Mouse (Mus musculus) intestine, embryonic 14.5 days (tissue): ENCODE data around the gene Mettl23. TPM values are rescaled to one million over a fixed set of nuclear protein-coding genes. Genes with fewer than 3 reads are reported as not detected.
"Not testable (repeated sequence)": the region's sequence is repeated elsewhere in the genome, so short reads cannot be mapped to it uniquely, and the experiment has no call there.

Experiments used
- ATAC-seq: fragments of 200-750 bp; cut with Nextera tagmentation; replicated peaks from 2 replicates; pipeline ENCODE4 v1.8.0; 2017; ENCODE audit warnings: low read depth, moderate number of reproducible peaks, moderate TSS enrichment, moderate library complexity; ENCODE audit not compliant: low FRiP score, low TSS enrichment
- DNase-seq: peaks from one replicate; pipeline ENCODE4 v3.0.0-alpha.2; 2018; ENCODE audit warnings: low spot score
- H3K27ac ChIP-seq: fragments of 300-500 bp; sonication (generic); 2 replicates; pipeline ENCODE4 v1.5.1; 2014; ENCODE audit warnings: low read depth, mild to moderate bottlenecking, control low read depth
- H3K27me3 ChIP-seq: fragments of 300-500 bp; sonication (generic); replicated peaks from 2 replicates; pipeline ENCODE4 v1.6.1; 2014; ENCODE audit warnings: low read length, control low read depth; ENCODE audit not compliant: control insufficient read depth, insufficient read depth
- H3K36me3 ChIP-seq: fragments of 300-500 bp; sonication (generic); 2 replicates; pipeline ENCODE4 v1.6.1; 2014; ENCODE audit warnings: low read length, control low read depth; ENCODE audit not compliant: control insufficient read depth, insufficient read depth
- H3K4me1 ChIP-seq: fragments of 300-500 bp; sonication (generic); replicated peaks from 2 replicates; pipeline ENCODE4 v1.6.1; 2014; ENCODE audit warnings: low read length, control low read depth, mixed read lengths; ENCODE audit not compliant: control insufficient read depth, insufficient read depth
- H3K4me2 ChIP-seq: fragments of 300-500 bp; sonication (generic); 2 replicates; pipeline ENCODE4 v1.6.1; 2014; ENCODE audit warnings: low read length
- H3K4me3 ChIP-seq: fragments of 300-500 bp; sonication (generic); 2 replicates; pipeline ENCODE4 v1.5.1; 2014; ENCODE audit warnings: low read depth, low read length, control low read depth, mixed read lengths
- H3K9ac ChIP-seq: fragments of 300-500 bp; sonication (generic); 2 replicates; pipeline ENCODE4 v1.6.1; 2014; ENCODE audit warnings: mild to moderate bottlenecking, low read length
- H3K9me3 ChIP-seq: fragments of 300-500 bp; sonication (generic); 2 replicates; pipeline ENCODE4 v1.6.1; 2016; ENCODE audit warnings: low read length, control low read depth; ENCODE audit not compliant: control insufficient read depth
- WGBS: fragments of 180-500 bp; shearing (Covaris S2); extraction: QIAGEN DNeasy Blood & Tissue Kit; methylation state at CpG from one replicate; pipeline ENCODE4 v1.1.7; 2014; 5-methylcytosine and 5-hydroxymethylcytosine counted together
- polyA plus RNA-seq: library from polyadenylated mRNA; unstranded; fragments of >200 nt; fragmentation: Nextera tagmentation; extraction: Ambion mirVana; gene quantifications from 2 replicates; pipeline ENCODE4 v1.2.1, GENCODE M21; 2014

The Mettl23 gene
- polyA plus RNA-seq, 1 experiment from 2014 or later: 70.3 TPM

- Histone ChIP-seq H3K27ac (no peak overlapping the region), H3K9me3 (no peaks in the 10 kb centered on the region), H3K36me3 (peaks cover 48% of the 10 kb centered on the region), H3K4me3 (no peak overlapping the region), H3K4me1 (peaks cover 10% of the 10 kb centered on the region), H3K9ac (no peak overlapping the region), H3K4me2 (no peak overlapping the region), H3K27me3 (no peaks in the 10 kb centered on the region)
- ATAC-seq (no peak), DNase-seq (no peak)
- WGBS: 76% methylated on average over 5 of the region's 5 CpGs
Measured at GRCm38 (mm10) chr11:116848086-116848876, 5.2 kb downstream of the Mettl23 start.

- H3K4me3 ChIP-seq, H3K27me3 ChIP-seq, H3K9ac ChIP-seq, H3K9me3 ChIP-seq, H3K4me2 ChIP-seq, DNase-seq, ATAC-seq, H3K27ac ChIP-seq: not testable (repeated sequence)
- H3K4me1 ChIP-seq: peaks cover 10% of the 10 kb centered on the region
- 81% methylated on average over 2 of the region's 2 CpGs for WGBS
- peaks cover 48% of the 10 kb centered on the region for H3K36me3 ChIP-seq
Measured at GRCm38 (mm10) chr11:116848877-116849178, 5.8 kb downstream of the Mettl23 start.

DNA sequence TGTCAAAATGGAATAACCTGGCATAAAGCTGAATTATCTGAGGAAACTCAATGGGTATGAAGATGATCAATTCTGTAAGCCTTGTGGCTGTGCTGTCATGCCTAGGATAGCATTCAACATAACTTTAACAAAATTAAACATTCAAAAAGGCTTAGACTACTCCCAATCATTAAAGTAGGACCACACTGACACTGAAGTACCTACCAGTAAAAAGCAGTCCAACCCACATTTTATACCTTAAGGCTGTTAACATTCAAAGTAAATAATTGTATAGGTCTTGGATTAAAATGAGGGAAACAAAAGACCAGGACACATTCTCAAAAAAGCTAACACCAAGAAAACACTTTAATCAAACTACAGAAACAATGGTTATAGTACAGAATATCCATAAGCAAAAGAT lies 6.5 kb downstream of the Mettl23 start:
- no peak overlapping the region for H3K4me2 ChIP-seq
- H3K9ac ChIP-seq: no peak overlapping the region
- H3K36me3 ChIP-seq: peaks cover 48% of the 10 kb centered on the region
- H3K9me3 ChIP-seq: no peaks in the 10 kb centered on the region
- H3K4me1 ChIP-seq: peaks cover 16% of the 10 kb centered on the region
- no peak for ATAC-seq
- DNase-seq: no peak
- H3K27me3 ChIP-seq: no peaks in the 10 kb centered on the region
- no peak overlapping the region for H3K27ac ChIP-seq
- H3K4me3 ChIP-seq: 0 out of 2 replicates have a peak overlapping the region, but pooled peaks have one; percentile 6

DNA sequence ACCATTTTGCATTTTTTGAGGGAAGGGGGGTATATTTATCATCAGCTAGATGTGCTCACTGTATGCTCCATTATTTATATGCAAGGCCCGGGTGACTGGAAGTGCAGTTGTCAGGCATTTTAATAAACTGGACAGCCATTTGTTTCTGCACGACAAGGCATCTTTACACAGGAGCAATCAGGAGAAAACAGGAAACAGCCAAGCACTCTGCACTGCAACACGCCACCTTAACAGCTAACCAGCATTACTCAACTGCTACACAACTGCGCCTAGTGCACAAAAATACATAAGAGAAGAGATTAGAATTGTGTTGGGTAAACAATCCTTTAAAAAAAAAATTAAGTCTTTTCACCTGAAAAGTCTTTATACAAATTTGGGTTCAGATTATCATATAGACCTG lies 7.0 kb downstream of the Mettl23 start:
- Histone ChIP-seq H3K4me1 (peaks cover 21% of the 10 kb centered on the region), H3K36me3 (peaks cover 48% of the 10 kb centered on the region), H3K4me2 (peak overlapping the region; percentile 92), H3K27me3 (no peaks in the 10 kb centered on the region), H3K27ac (no peak overlapping the region), H3K4me3 (peak overlapping the region; percentile 100), H3K9ac (no peak overlapping the region), H3K9me3 (no peaks in the 10 kb centered on the region)
- ATAC-seq (no peak), DNase-seq (no peak)
- WGBS: 41% methylated on average over 4 of the region's 4 CpGs

DNA sequence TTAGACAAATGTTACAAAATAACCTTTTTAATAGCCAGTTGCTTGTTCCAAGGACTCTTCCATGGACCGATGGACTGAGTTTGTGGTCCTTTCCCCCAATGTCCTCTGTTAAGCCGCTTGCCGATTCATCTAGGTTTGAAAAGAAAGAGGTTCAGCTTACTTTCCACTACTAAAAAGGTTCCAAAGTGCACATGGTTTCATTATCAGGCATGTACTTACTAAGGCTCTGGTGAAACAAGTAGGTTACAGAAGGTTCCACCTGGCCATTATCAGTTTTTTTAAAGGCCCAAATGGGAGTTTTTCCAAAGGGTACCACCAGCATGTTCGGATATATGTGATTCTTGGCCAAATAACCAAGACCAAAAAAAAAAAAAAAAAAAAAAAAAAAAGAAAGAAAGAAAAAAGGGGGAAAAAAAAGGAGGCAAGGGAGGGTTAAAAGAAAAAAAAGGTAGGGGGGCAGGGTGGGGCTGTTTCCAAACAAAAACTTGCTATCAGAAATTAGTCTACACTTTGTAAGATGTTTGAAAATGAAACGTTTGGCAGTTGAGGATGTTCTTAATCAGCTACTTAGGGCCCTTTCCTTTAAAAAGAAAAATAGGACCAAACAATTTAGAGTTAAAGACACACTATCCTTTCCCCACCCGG lies 7.9 kb downstream of the Mettl23 start:
- H3K4me1 ChIP-seq: peaks cover 22% of the 10 kb centered on the region
- peak overlapping the region; percentile 92 for H3K4me2 ChIP-seq
- H3K9ac ChIP-seq: peak overlapping the region; percentile 99
- DNase-seq (no peak), ATAC-seq (no peak)
- H3K9me3 ChIP-seq: no peaks in the 10 kb centered on the region
- no peak overlapping the region for H3K27ac ChIP-seq
- 32% methylated on average over 6 of the region's 6 CpGs for WGBS
- no peaks in the 10 kb centered on the region for H3K27me3 ChIP-seq
- H3K36me3 ChIP-seq: peaks cover 50% of the 10 kb centered on the region
- peak overlapping the region; percentile 100 for H3K4me3 ChIP-seq

DNA sequence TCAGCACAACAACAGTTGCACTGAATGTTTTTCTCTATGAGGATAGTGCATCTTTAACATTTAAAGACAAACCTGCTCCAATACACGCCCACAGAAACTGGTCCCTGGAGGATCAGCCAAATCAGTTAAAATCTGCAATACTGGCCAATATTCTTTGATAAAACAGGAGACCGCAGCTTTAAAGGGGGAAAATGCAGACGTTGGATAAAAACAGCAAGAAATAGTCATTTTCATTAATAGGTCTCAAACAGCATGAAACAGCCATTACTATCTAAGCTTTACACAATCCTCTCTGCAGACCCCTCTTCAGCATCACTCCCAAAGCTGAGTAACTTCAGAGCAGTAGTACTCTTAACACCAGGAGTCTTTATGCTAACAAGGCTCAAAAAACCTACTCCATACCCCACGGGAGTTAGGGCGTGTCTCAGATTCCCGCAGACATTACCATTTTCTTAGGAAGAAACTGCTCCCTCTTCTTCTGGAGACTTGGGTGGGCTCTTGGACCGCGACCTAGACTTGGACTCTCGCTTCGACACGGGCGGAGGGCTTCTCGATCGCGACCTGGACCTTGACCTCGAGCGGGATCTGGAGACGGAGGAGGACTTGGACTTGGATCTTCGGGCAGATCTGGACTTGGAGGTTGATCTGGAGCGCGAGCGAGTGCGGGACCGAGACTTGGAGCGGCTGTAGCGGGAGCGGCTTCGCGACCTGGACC lies 8.7 kb downstream of the Mettl23 start:
- WGBS: under 1% methylated on average over 29 of the region's 29 CpGs
- Histone ChIP-seq H3K9ac (peak overlapping the region; percentile 99), H3K4me2 (peak overlapping the region; percentile 92), H3K9me3 (no peaks in the 10 kb centered on the region), H3K4me1 (peaks cover 22% of the 10 kb centered on the region), H3K27me3 (no peaks in the 10 kb centered on the region), H3K27ac (peak overlapping the region; percentile 100), H3K36me3 (peaks cover 54% of the 10 kb centered on the region), H3K4me3 (peak overlapping the region; percentile 100)
- DNase-seq (peak; percentile 81), ATAC-seq (no peak)

GRCm38 (mm10) chr11:116852291-116852890 lies 9.3 kb downstream of the Mettl23 start, which contains the start of gene Mfsd11:
Mfsd11 (plus strand) TSS chr11:116852440.
- WGBS: under 1% methylated on average over 87 of the region's 91 CpGs
- H3K4me2 ChIP-seq: peak within 1 kb of the TSS; percentile 92
- peak within 1 kb of the TSS; percentile 100 for H3K27ac ChIP-seq
- H3K36me3 ChIP-seq: peaks cover 51% of the 10 kb centered on the region
- H3K4me3 ChIP-seq: peak within 1 kb of the TSS; percentile 100
- peak; percentile 81 for DNase-seq
- no peaks in the 10 kb centered on the region for H3K27me3 ChIP-seq
- H3K9me3 ChIP-seq: no peaks in the 10 kb centered on the region
- H3K4me1 ChIP-seq: peaks cover 22% of the 10 kb centered on the region
- peak; percentile 58 for ATAC-seq
- H3K9ac ChIP-seq: peak within 1 kb of the TSS; percentile 99

GRCm38 (mm10) chr11:116852891-116853511 lies 9.9 kb downstream of the Mettl23 start, which contains the start of gene Srsf2:
Srsf2 (minus strand) TSS chr11:116853094.
- Histone ChIP-seq H3K27ac (peak within 1 kb of the TSS; percentile 100), H3K4me1 (peaks cover 22% of the 10 kb centered on the region), H3K4me2 (peak within 1 kb of the TSS; percentile 92), H3K9me3 (no peaks in the 10 kb centered on the region), H3K9ac (peak within 1 kb of the TSS; percentile 99), H3K4me3 (peak within 1 kb of the TSS; percentile 100), H3K36me3 (peaks cover 45% of the 10 kb centered on the region), H3K27me3 (no peaks in the 10 kb centered on the region)
- DNase-seq: peak; percentile 99
- under 1% methylated on average over 74 of the region's 74 CpGs for WGBS
- ATAC-seq: peak; percentile 90
